Mouse (Mus musculus): ENCODE results near the gene Gm5591. TPM values are rescaled to one million over a fixed set of nuclear protein-coding genes. Genes with fewer than 3 reads are reported as not detected.

Gene Gm5591
- polyA plus RNA-seq (2017; shearing (Covaris generic)), result not detected

DNA sequence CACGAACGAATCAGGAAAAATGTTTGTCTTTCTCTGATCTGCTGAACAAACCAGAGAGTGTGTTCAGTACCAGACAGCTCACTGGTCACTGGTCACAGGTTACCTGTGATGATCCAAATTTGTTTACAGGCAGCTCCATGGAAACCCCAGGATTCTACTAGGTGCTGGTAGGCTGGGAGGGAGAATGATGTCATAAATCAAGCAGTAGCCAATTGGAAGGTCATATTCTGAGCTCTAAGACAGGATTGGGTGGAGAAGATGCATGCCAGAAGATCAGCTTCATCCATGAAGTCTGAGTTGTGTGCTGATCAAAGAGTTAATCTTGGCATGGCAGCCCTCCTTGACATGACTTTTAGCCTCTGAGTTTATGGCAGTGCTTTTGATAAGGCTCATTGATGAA is at the start of gene Gm5591:
Gene Gm5591 (minus strand): TSS at position 101 of the 400 bp plus-strand sequence.

Measured in inflammation-experienced regulatory T-cells, adult 16 weeks (primary cell).